Mouse (Mus musculus): ENCODE results near the gene Gabrg1. TPM values are rescaled to one million over a fixed set of nuclear protein-coding genes. Genes with fewer than 3 reads are reported as not detected.

Gabrg1 gene
- not detected in 2 replicates for polyA plus RNA-seq (2012; ENCODE audit: insufficient read depth, insufficient read length, low replicate concordance, missing spikeins)

GRCm38 (mm10) chr5:70842192-70843095, at the start of gene Gabrg1:
TSS of gene Gabrg1 (minus strand) at chr5:70842617.
- peak within 1 kb of the TSS; percentile 90 for H3K4me3 ChIP-seq (ENCODE audit: insufficient read depth, low read depth, low read length)
- no peaks in the 10 kb centered on the region for H3K4me1 ChIP-seq (ENCODE audit: control insufficient read depth, insufficient read depth, low read length)
- no peak within 1 kb of the TSS for H3K27ac ChIP-seq (ENCODE audit: insufficient read depth, low read depth, low read length)
- TF ChIP-seq CTCF (IDR thresholded peaks at IDR 0.05; ENCODE audit: insufficient read depth, low read depth, low read length) (no peak), POLR2A (IDR thresholded peaks at IDR 0.05; ENCODE audit: insufficient read depth, low read depth, low read length) (no peak)
- WGBS, result under 1% methylated on average over 19 of the region's 19 CpGs

GRCm38 (mm10) chr5:70884026-70884425, 41.6 kb upstream of the Gabrg1 start:
- no peak for TF ChIP-seq CTCF (IDR thresholded peaks at IDR 0.05; ENCODE audit: insufficient read depth, low read depth, low read length)
- TF ChIP-seq POLR2A (IDR thresholded peaks at IDR 0.05; ENCODE audit: insufficient read depth, low read depth, low read length), result no peak
- no peak overlapping the region for H3K27ac ChIP-seq (ENCODE audit: insufficient read depth, low read depth, low read length)
- WGBS, result 77% methylated on average over 3 of the region's 3 CpGs
- no peak overlapping the region for H3K4me3 ChIP-seq (ENCODE audit: insufficient read depth, low read depth, low read length)
- no peaks in the 10 kb centered on the region for H3K4me1 ChIP-seq (ENCODE audit: control insufficient read depth, insufficient read depth, low read length)

- 78% methylated on average over 1 of the region's 1 CpGs for WGBS
- TF ChIP-seq POLR2A (IDR thresholded peaks at IDR 0.05; ENCODE audit: insufficient read depth, low read depth, low read length) (no peak), CTCF (IDR thresholded peaks at IDR 0.05; ENCODE audit: insufficient read depth, low read depth, low read length) (no peak)
- Histone ChIP-seq H3K4me1 (ENCODE audit: control insufficient read depth, insufficient read depth, low read length) (no peaks in the 10 kb centered on the region), H3K4me3 (ENCODE audit: insufficient read depth, low read depth, low read length) (no peak overlapping the region), H3K27ac (ENCODE audit: insufficient read depth, low read depth, low read length) (no peak overlapping the region)
Measured at GRCm38 (mm10) chr5:70870081-70870480, 27.7 kb upstream of the Gabrg1 start.

GRCm38 (mm10) chr5:70843096-70843734, 798 bp upstream of the Gabrg1 start:
- WGBS, result 6% methylated on average over 11 of the region's 11 CpGs
- Histone ChIP-seq H3K27ac (ENCODE audit: insufficient read depth, low read depth, low read length) (no peak overlapping the region), H3K4me1 (ENCODE audit: control insufficient read depth, insufficient read depth, low read length) (no peaks in the 10 kb centered on the region), H3K4me3 (ENCODE audit: insufficient read depth, low read depth, low read length) (peak overlapping the region; percentile 45)
- TF ChIP-seq POLR2A (IDR thresholded peaks at IDR 0.05; ENCODE audit: insufficient read depth, low read depth, low read length), result no peak
- no peak for TF ChIP-seq CTCF (IDR thresholded peaks at IDR 0.05; ENCODE audit: insufficient read depth, low read depth, low read length)

- no peaks in the 10 kb centered on the region for H3K4me1 ChIP-seq (ENCODE audit: control insufficient read depth, insufficient read depth, low read length)
- WGBS, result 86% methylated on average over 2 of the region's 2 CpGs
Measured at GRCm38 (mm10) chr5:70818681-70819080, 23.7 kb downstream of the Gabrg1 start.

GRCm38 (mm10) chr5:70736156-70736555, 106.3 kb downstream of the Gabrg1 start:
- H3K27ac ChIP-seq (ENCODE audit: insufficient read depth, low read depth, low read length), result no peak overlapping the region
- H3K4me1 ChIP-seq (ENCODE audit: control insufficient read depth, insufficient read depth, low read length), result no peaks in the 10 kb centered on the region
- no peak overlapping the region for H3K4me3 ChIP-seq (ENCODE audit: insufficient read depth, low read depth, low read length)
- 74% methylated on average over 2 of the region's 2 CpGs for WGBS
- TF ChIP-seq POLR2A (IDR thresholded peaks at IDR 0.05; ENCODE audit: insufficient read depth, low read depth, low read length), result no peak
- no peak for TF ChIP-seq CTCF (IDR thresholded peaks at IDR 0.05; ENCODE audit: insufficient read depth, low read depth, low read length)

More at GRCm38 (mm10) chr5:70818681-70819080, 23.7 kb downstream of the Gabrg1 start:
- TF ChIP-seq POLR2A (IDR thresholded peaks at IDR 0.05; ENCODE audit: insufficient read depth, low read depth, low read length) (no peak), CTCF (IDR thresholded peaks at IDR 0.05; ENCODE audit: insufficient read depth, low read depth, low read length) (no peak)
- no peak overlapping the region for H3K27ac ChIP-seq (ENCODE audit: insufficient read depth, low read depth, low read length)
- H3K4me3 ChIP-seq (ENCODE audit: insufficient read depth, low read depth, low read length), result no peak overlapping the region

- TF ChIP-seq POLR2A (IDR thresholded peaks at IDR 0.05; ENCODE audit: insufficient read depth, low read depth, low read length) (no peak), CTCF (IDR thresholded peaks at IDR 0.05; ENCODE audit: insufficient read depth, low read depth, low read length) (no peak)
- Histone ChIP-seq H3K27ac (ENCODE audit: insufficient read depth, low read depth, low read length) (no peak overlapping the region), H3K4me1 (ENCODE audit: control insufficient read depth, insufficient read depth, low read length) (no peaks in the 10 kb centered on the region), H3K4me3 (ENCODE audit: insufficient read depth, low read depth, low read length) (no peak overlapping the region)
Measured at GRCm38 (mm10) chr5:70704361-70704760, 138.1 kb downstream of the Gabrg1 start.

Measured in olfactory bulb, adult 2 months (tissue).